Mouse (Mus musculus) CD4-positive helper T cell, adult 2 months (primary cell): ENCODE data around the gene Dmrtc2.
"Not testable (repeated sequence)": the region's sequence is repeated elsewhere in the genome, so short reads cannot be mapped to it uniquely, and the experiment has no call there.

Experiments
- DNase-seq: peaks from one replicate; pipeline ENCODE4 v3.0.0-alpha.2; 2012; ENCODE audit warnings: low read depth, missing footprints, low spot score

Gene Dmrtc2

GRCm38 (mm10) chr7:24869080-24869479 lies 777 bp upstream of the Dmrtc2 start:
- no peak for DNase-seq

GRCm38 (mm10) chr7:24877588-24877987 lies 7.7 kb downstream of the Dmrtc2 start:
- DNase-seq = no peak

DNA sequence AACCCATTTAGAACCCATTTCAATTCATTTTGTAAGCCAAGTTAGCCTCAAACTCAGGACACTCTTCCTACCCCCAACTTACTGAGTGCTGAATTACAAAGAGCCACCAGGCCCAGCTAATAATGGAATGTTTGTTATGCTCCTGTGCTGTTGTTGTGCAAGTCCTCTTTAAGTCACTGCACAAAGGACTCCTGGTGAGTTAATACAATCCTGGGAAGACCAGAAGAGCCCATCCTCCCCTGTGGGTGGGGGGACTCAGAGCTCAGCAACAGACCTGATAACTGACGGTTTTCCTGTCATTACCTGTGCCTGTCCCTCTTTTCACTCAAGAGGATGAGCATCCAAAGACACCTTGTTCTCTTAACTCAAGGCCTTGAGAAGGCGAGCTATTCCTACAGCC lies 9.8 kb downstream of the Dmrtc2 start:
- no peak for DNase-seq

DNA sequence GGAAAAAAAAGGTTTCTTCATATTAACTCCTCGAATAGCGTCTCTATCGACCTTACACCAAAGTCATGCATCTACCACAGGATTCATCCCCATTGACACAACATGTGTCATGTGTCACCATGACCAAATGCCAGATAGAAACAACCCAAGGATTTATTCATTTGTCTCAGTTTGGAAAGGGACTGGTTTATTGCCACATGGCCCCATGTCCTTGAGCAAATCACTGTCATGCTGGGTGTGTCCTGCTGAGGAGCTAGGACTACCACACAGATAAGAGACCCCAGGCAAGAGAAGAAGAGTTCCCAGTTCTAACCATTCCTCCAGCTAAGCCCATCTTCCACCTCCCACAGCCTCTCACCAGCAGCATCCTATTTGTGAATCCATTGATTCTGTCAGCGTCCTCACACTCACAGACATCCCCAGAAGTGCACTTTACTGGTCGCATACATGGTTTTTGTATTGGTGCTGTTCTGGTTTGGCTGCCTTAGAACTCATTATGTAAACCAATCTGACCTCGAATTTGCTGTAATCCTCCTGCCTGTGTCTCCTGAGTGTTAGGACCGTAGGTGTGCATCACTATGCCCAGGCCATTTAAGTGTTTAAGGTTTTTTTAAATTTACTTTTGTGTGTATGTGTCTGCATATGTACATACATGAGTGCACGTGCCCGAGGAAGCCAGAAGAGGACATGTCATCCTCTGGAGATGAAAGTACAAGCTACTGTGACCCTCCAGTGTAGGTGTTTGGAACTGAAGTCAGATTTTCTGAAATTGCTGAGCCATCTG lies 12.8 kb downstream of the Dmrtc2 start:
- DNase-seq = no peak

DNA sequence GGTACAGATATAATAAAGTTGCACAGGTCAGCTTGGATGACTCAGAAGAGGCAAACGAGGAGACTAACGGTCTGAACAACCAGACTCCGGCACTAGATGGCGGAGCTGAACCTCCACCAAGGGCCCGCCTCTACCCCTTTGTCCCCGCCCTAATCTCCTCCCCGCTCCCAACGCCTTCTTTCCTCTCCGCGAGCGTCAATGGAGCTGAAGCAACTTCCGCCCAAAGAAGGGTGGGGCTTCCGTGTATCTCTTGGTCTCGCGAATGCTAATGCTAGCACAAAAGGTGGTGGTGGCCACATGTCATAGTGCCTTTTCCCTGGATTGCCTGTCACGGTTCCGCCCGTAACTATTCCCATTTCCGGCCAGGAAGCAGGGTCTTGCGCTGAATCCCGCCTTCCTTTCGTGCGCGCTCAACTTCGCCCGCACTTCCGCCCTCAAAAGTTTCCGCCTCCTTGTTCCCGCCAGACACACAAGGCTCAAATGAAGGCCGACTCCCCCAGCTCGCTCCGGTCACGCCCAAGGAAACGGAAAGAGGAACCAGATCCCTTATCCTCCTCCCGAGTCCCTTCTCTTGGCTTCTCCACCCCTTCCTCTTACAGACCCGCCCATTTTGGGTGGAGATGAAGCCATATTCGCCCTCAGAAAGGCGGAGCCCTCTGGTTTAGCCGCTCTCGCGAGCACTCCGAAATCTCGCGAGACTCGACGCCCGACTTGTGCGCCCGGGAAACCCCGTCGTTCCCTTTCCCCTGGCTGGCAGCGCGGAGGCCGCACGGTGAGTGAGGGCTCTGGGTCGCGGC lies 14.2 kb downstream of the Dmrtc2 start, which contains the start of gene Rps19:
Gene Rps19 (plus strand): TSS at position 476 of the 797 bp plus-strand sequence.
- DNase-seq = peak; percentile 99

DNA sequence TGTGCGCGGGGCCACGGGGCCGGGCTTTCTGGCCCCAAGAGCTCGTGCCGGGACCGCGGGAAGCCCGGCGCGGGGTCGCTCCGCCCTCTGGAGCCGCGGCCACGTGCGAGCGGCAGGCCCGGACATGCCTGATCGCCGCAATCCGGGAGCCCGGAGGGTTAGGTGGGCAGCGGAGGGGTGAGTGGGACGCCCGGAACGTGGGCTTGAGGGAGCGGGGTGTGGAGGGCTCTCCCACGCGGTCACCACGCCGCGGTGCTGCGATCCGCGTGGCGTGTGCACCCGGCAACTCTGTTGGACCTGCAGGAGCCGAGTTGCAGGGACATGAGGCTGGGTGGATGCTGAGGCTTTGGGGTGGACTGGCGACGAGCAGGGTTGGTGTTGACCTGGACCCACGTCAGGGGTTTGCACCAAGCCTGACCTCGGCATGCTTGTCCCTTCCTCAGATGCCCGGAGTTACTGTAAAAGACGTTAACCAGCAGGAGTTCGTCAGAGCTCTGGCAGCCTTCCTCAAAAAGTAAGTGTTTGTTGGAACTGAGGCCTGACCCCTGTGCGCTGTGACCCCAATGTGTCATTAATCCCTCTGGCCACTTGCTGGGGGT lies 14.9 kb downstream of the Dmrtc2 start:
- DNase-seq = no peak

GRCm38 (mm10) chr7:24885468-24886307 lies 15.8 kb downstream of the Dmrtc2 start:
- no peak for DNase-seq

DNA sequence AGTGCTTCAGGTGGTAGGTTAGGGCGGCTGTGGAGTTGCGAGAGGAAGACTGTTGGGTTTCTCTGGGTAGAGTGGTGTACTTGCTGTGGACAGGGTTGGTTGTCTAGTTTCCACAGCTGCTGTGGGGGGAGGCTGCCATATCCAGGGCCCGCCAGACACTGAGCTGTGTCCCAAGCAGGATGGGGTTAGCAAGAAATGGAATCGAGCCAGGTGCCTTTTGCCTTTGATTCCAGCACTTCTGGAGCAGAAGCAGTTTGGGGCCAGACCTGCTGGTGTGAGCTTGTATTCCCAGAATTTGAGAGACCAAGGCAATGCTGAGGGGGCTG lies 16.4 kb downstream of the Dmrtc2 start:
- DNase-seq = no peak

GRCm38 (mm10) chr7:24887096-24887495 lies 17.2 kb downstream of the Dmrtc2 start:
- no peak for DNase-seq

GRCm38 (mm10) chr7:24889431-24890220 lies 19.8 kb downstream of the Dmrtc2 start:
- no peak for DNase-seq

DNA sequence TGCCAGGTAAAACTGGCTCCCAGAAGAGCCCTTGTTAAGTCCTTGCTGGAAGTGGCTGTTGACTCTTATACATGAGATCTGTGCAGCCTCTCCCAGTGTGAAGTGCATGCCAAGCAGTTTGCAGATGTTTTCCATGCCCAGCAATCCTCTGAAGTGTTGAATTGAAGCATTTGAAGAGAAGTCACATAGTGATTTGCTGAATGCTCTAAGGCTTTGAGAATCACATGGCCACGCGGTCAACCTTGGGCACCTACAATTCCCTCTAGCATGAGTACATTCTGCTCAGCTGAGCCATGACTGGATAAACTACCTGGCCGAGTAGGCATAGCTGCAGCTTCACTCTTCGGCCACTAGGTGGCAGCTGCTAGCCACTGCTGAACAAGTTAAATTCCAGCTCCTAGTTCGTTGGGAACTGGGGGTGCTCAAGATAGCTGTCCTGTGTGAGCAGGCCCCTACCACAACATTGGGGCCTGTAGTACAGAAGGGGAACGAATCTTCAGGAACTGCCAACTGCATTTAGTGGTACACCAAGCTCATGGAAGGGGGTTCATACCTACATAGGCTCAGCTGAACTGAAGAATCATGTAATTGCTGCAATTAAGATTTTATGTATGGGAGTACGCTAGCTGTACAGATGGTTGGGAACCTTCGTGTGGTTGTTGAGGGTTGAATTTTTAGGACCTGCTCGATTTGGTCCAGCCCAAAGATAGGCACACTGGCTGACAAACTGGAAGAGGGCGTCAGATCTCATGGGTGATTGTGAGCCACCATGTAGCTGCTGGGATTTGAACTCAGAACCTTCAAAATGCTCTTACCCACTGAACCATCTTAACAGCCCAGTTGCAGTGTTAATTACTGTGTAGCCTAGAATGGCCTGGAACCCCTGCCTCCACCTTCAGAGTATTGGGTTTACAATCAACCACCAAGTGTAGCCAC lies 20.7 kb downstream of the Dmrtc2 start:
- DNase-seq = peak; percentile 84

GRCm38 (mm10) chr7:24891241-24892124 lies 21.6 kb downstream of the Dmrtc2 start:
- DNase-seq = no peak

DNA sequence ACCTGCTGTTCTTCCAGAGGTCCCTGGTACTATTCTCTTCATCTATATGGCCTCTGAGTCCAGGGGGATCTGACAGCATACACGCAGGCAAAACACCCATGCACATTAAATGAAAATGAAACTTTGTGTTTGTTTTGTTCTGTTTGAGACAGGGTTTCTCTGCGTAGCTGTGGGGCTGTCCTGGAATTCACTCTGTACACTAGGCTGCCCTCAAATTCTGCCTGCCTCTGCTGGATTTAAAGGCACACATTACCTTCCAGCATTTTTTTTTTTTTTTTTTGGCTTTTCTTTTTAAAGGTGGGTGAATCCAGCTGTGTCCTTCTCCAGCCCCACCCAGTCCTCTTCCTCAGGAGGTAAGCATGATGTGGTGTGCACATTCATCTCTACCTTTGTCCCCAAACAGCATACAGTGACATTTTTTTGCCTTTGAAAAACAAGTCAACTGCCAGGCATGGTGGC lies 22.3 kb downstream of the Dmrtc2 start:
- peak; percentile 27 for DNase-seq

DNA sequence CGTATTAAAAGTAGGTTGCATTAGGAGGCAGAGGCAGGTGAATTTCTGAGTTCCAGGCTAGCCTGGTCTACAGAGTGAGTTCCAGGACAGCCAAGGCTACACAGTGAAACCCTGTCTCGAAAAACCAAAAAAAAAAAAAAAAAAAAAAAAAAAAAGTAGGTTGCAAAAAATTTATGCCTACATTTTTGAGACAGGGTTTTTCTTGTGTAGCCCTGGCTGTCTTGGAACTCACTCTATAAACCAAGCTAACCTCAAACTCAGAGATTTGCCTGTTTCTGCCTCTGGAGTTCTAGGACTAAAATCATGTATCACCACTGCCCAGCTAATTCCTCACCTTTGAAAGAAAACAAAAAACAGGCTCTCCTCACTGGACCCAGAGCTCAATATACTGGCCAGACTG lies 25.9 kb downstream of the Dmrtc2 start:
- not testable (repeated sequence) for DNase-seq

- no peak for DNase-seq
Observed at GRCm38 (mm10) chr7:24896269-24896668, 26.4 kb downstream of the Dmrtc2 start.

DNA sequence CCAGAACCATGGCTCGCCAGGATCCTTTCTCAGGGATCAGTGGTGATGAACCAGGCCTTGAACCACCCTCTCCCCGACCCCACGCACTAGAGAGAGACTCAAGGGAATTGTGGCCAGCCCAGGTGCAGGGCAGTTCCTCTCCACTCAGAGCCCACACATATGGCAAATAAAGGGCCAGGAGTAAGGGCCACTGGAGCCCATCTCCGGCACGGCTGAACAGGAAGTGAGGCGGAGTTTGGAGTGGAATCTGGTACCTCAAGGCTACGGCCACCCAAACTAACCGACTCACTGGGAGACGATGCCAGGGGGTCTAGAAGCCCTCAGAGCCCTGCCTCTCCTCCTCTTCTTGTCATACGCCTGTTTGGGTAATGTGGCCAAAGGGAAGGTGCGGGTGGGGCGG lies 27.4 kb downstream of the Dmrtc2 start, which contains the start of gene Cd79a:
Gene Cd79a (plus strand): TSS at position 158 of the 400 bp plus-strand sequence.
- DNase-seq = no peak

GRCm38 (mm10) chr7:24897959-24898358 lies 28.1 kb downstream of the Dmrtc2 start:
- no peak for DNase-seq

DNA sequence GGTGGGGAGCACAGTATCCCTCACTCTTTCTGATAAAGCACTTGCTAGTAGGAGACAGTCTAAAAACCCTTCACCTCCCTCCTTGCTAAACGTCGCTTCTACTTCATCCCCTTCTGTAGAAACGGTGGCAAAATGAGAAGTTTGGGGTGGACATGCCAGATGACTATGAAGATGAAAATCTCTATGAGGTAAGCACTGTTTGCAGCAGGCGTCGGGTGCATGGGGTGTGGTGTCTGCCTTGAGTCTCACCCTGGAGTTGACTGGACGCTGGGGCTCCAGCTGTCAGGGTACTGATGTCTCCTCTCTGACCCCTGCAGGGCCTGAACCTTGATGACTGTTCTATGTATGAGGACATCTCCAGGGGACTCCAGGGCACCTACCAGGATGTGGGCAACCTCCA lies 31.3 kb downstream of the Dmrtc2 start:
- DNase-seq = no peak
